Mouse (Mus musculus): ENCODE measurements around the gene Olfr527.

DNA sequence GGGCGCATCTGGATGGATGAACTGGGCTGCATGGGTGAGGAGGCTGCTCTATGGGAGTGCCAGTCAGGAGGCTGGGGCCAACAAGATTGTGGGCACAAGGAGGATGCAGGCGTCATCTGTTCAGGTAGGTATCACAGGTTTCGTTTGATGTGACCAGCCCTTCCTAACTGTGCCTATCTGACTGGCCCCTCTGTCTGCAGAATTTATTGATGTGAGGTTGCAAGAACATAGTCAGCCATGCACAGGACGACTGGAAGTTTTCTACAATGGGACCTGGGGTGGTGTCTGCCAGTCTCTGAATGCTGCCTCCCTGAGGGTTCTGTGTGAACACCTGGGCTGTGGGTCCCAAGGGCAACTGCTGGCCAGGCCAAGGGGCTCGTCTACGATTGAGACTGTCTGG lies 36.9 kb upstream of the Olfr527 start:
- TF ChIP-seq CTCF (IDR thresholded peaks at IDR 0.05; ENCODE audit: borderline replicate concordance, control insufficient read depth, extremely low read depth, insufficient read depth, low read length, poor library complexity): no peak
- no peak for TF ChIP-seq POLR2A (IDR thresholded peaks at IDR 0.05; ENCODE audit: control insufficient read depth, extremely low read depth, insufficient read depth, low read length, poor library complexity)
